In genomic region chr9:89403031-89403430, GRCm38 (mm10) we compare ENCODE assay signal across 27 mouse cellular contexts.
"Had no signal": no experiment of that assay in that cellular context is flagged by ENCODE, and none has a peak within 500 bp of the region (broad histone marks: within the 10 kb centered on the region; RNA-seq: fewer than 3 reads in every experiment).

No protein-coding gene starts in this region.

- H3K4me3 ChIP-seq: heart, adult 2 months; heart, embryonic 13.5 days; heart, embryonic 15.5 days; hindbrain, embryonic 13.5 days; hindbrain, embryonic 15.5 days; layer of hippocampus, adult 2 months; left cerebral cortex, adult 2 months; limb, embryonic 10.5 days; limb, embryonic 12.5 days; liver, embryonic 13.5 days; liver, embryonic 15.5 days had no signal

- H3K4me1 ChIP-seq: heart, embryonic 13.5 days; heart, embryonic 15.5 days; hindbrain, embryonic 13.5 days; hindbrain, embryonic 15.5 days; limb, embryonic 10.5 days; limb, embryonic 12.5 days; liver, embryonic 13.5 days; liver, embryonic 15.5 days had no signal

- H3K36me3 ChIP-seq: heart, embryonic 13.5 days; heart, embryonic 15.5 days; hindbrain, embryonic 13.5 days; hindbrain, embryonic 15.5 days; limb, embryonic 10.5 days; limb, embryonic 12.5 days; liver, embryonic 13.5 days; liver, embryonic 15.5 days had no signal

- H3K9me3 ChIP-seq: heart, embryonic 13.5 days; heart, embryonic 15.5 days; hindbrain, embryonic 13.5 days; hindbrain, embryonic 15.5 days; limb, embryonic 10.5 days; limb, embryonic 12.5 days; liver, embryonic 13.5 days; liver, embryonic 15.5 days had no signal

- ATAC-seq: hindbrain, postnatal 0 days; intestine, embryonic 16.5 days had no signal

- H3K9ac ChIP-seq: heart, embryonic 13.5 days; heart, embryonic 15.5 days; hindbrain, embryonic 13.5 days; hindbrain, embryonic 15.5 days; limb, embryonic 12.5 days; liver, embryonic 13.5 days; liver, embryonic 15.5 days had no signal

- H3K4me2 ChIP-seq: heart, embryonic 11.5 days; heart, embryonic 13.5 days; heart, embryonic 15.5 days; hindbrain, embryonic 13.5 days; hindbrain, embryonic 15.5 days; limb, embryonic 12.5 days; liver, embryonic 11.5 days; liver, embryonic 13.5 days; liver, embryonic 15.5 days had no signal

- H3K27ac ChIP-seq: heart, adult 2 months; heart, embryonic 13.5 days; heart, embryonic 15.5 days; hindbrain, embryonic 13.5 days; hindbrain, embryonic 15.5 days; hindbrain, postnatal 0 days; layer of hippocampus, adult 2 months; left cerebral cortex, adult 2 months; limb, embryonic 10.5 days; limb, embryonic 12.5 days; liver, embryonic 13.5 days; liver, embryonic 15.5 days had no signal

- DNase-seq: gastrocnemius, postnatal 14 days; gastrocnemius, postnatal 36 days; heart, adult 11 months; heart, adult 2 months; heart, postnatal 14 days; heart, postnatal 36 days; kidney, adult 11 months; kidney, adult 2 months; kidney, adult 9 months; kidney, postnatal 10 days; kidney, postnatal 25 days; kidney, postnatal 4 days; liver; liver, embryonic 13.5 days had no signal

- H3K27me3 ChIP-seq: heart, embryonic 13.5 days; heart, embryonic 15.5 days; hindbrain, embryonic 13.5 days; hindbrain, embryonic 15.5 days; limb, embryonic 12.5 days; liver, embryonic 13.5 days; liver, embryonic 15.5 days had no signal
